Mouse (Mus musculus): ENCODE measurements at regions not wholly inside any gene's neighbourhood (a gene's known extent, or its start where the extent isn't known, plus 50 kb on each side); places are given as distances from the start of the nearest gene placed in this dataset.

DNA sequence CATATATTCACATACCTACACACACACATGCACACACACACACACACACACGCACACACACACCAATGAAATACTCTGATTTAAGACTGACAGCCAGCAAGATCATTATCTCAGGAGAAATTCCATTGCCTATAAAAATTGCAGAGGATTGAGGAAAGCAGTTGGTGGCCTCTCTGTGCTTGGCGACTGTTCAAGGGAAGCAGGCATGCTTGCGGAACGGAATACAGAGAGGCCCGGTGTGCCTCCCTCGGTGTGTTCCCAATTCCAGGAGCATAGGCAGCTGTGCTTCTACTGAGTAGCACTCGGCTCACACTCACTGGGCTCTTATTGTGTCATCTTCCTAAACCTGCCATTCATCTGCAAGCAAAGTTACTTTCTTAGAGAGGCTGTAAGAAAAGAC lies 310.3 kb upstream of the Mki67 start:
- TF ChIP-seq CTCF (IDR thresholded peaks at IDR 0.05; ENCODE audit: borderline replicate concordance, insufficient read depth, low read length) (no peak), POLR2A (IDR thresholded peaks at IDR 0.05; ENCODE audit: low read depth, low read length) (no peak)
- Histone ChIP-seq H3K4me1 (ENCODE audit: control insufficient read depth, insufficient read depth, low read length) (no peaks in the 10 kb centered on the region), H3K4me3 (ENCODE audit: insufficient read depth, low read length) (no peak overlapping the region), H3K27ac (ENCODE audit: insufficient read depth, low read length) (no peak overlapping the region)

DNA sequence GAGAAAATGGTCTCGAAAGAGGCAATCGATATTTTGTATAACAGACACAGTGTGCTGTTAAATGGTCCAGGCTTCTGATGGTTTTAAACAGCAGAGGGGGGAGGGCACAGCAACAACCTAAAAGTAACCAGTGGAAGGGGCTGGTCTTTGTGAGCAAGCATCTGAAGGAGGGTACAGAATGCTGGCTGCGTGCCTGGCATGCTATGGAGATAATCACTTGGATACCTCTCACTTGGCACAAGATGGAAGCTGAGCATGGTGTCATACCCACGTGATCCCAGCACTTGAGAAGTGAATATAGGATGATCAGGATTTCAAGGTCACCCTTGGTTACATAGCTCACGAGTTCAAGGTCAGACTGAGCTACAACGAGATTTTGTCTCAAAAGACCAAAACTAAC lies 315.9 kb upstream of the Mki67 start:
- Histone ChIP-seq H3K27ac (ENCODE audit: insufficient read depth, low read length) (no peak overlapping the region), H3K4me3 (ENCODE audit: insufficient read depth, low read length) (no peak overlapping the region), H3K4me1 (ENCODE audit: control insufficient read depth, insufficient read depth, low read length) (no peaks in the 10 kb centered on the region)
- TF ChIP-seq CTCF (IDR thresholded peaks at IDR 0.05; ENCODE audit: borderline replicate concordance, insufficient read depth, low read length), result no peak
- no peak for TF ChIP-seq POLR2A (IDR thresholded peaks at IDR 0.05; ENCODE audit: low read depth, low read length)

DNA sequence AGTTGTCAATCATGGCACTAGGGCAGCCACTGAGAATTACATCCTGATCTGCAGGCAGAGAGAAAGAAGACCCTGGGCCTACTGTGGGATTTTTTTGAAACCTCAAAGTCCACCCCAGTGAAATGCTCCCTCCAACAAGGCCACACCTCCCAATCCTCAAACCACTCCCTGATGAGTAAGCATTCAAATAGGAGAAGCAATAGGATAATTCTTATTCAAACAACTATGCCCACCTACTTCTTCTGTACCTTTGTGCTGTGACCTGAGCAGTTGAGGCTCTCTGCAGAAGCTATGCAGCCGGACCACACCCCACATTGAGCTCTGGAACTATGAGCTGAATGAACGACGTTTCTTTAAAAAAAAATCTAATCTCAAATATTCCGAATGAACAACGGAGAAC lies 317.4 kb upstream of the Mki67 start:
- H3K4me1 ChIP-seq (ENCODE audit: control insufficient read depth, insufficient read depth, low read length), result no peaks in the 10 kb centered on the region
- TF ChIP-seq POLR2A (IDR thresholded peaks at IDR 0.05; ENCODE audit: low read depth, low read length) (no peak), CTCF (IDR thresholded peaks at IDR 0.05; ENCODE audit: borderline replicate concordance, insufficient read depth, low read length) (no peak)
- H3K4me3 ChIP-seq (ENCODE audit: insufficient read depth, low read length), result no peak overlapping the region
- no peak overlapping the region for H3K27ac ChIP-seq (ENCODE audit: insufficient read depth, low read length)

DNA sequence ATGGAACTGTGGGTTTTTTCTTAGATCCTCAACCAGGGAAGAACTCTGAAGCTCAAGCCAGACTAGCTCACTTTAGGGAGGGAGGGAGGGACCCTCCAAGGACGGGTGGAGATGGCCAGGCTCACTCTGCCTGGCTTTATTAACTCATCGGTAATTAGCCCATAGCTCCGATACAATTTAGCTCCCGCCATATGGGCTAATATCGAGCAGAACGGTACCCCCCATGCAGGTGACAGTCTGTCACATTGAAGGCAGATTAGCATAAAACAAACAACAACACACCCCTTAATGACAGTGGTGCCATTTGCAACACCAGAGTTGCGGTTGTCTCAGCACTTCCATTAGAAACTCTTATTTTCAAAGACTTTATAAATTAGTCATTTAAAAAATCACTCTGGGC lies 319.6 kb upstream of the Mki67 start:
- no peak for TF ChIP-seq POLR2A (IDR thresholded peaks at IDR 0.05; ENCODE audit: low read depth, low read length)
- no peak for TF ChIP-seq CTCF (IDR thresholded peaks at IDR 0.05; ENCODE audit: borderline replicate concordance, insufficient read depth, low read length)
- Histone ChIP-seq H3K4me1 (ENCODE audit: control insufficient read depth, insufficient read depth, low read length) (no peaks in the 10 kb centered on the region), H3K4me3 (ENCODE audit: insufficient read depth, low read length) (no peak overlapping the region), H3K27ac (ENCODE audit: insufficient read depth, low read length) (no peak overlapping the region)

DNA sequence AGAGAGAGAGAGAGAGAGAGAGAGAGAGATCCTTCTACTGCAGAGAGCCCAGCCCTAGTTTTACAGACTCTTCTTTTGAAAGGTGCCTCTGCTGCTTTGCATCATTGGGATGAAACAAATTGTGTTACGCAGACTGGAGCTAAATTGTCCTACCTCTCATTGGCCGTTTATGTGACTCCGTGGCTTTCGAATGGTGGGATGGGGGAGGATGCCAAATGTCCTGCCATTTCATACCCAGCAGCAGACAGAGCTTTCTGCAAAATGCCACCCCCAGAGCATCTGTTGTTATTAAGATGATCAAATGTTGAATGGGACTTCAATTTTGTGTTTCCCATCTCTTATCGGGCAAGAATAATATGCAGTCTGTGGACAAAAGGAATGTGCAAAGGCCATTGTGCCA lies 321.9 kb upstream of the Mki67 start:
- no peak overlapping the region for H3K4me3 ChIP-seq (ENCODE audit: insufficient read depth, low read length)
- no peaks in the 10 kb centered on the region for H3K4me1 ChIP-seq (ENCODE audit: control insufficient read depth, insufficient read depth, low read length)
- H3K27ac ChIP-seq (ENCODE audit: insufficient read depth, low read length), result no peak overlapping the region
- TF ChIP-seq POLR2A (IDR thresholded peaks at IDR 0.05; ENCODE audit: low read depth, low read length), result no peak
- TF ChIP-seq CTCF (IDR thresholded peaks at IDR 0.05; ENCODE audit: borderline replicate concordance, insufficient read depth, low read length), result no peak

DNA sequence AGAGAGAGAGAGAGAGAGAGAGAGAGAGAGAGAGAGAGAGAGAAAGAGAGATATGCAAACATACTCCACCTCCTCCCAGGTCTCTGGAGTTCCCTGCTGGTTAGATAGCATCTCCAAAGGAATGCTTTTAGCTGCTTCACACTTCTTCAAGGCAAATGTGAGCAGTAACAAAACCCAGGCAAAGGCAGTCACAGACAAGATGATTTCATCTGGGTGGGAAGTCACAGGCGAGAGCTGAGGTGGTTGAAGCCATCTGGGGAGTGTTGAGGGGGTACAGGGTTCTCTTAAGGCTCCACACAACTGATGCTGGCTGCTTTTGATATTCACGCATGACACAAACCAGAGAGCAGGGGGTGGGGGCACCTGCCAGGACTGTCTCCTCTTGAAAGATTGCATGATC lies 322.7 kb upstream of the Mki67 start:
- H3K4me1 ChIP-seq (ENCODE audit: control insufficient read depth, insufficient read depth, low read length), result no peaks in the 10 kb centered on the region
- H3K27ac ChIP-seq (ENCODE audit: insufficient read depth, low read length), result no peak overlapping the region
- TF ChIP-seq CTCF (IDR thresholded peaks at IDR 0.05; ENCODE audit: borderline replicate concordance, insufficient read depth, low read length) (no peak), POLR2A (IDR thresholded peaks at IDR 0.05; ENCODE audit: low read depth, low read length) (no peak)
- H3K4me3 ChIP-seq (ENCODE audit: insufficient read depth, low read length), result no peak overlapping the region

DNA sequence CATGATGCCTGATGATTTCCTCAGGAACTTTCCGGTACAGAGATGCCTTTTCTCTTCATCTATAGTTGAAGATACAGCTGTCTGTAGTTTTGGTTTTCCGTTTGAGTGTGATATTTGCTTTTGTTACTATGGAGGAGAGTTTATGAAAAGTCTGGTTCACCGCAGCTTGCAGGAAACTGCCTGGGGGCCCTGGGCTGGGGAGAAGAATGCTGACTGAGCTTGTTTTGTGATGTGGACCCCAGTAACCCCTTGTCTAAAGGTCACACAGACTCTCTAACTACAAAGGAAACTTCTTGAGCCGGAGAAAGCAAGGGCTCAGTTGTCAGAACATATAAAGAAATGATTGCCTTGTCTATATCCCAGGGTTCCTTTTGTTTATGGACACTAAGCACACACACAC lies 325.8 kb upstream of the Mki67 start:
- H3K4me3 ChIP-seq (ENCODE audit: insufficient read depth, low read length), result no peak overlapping the region
- no peak overlapping the region for H3K27ac ChIP-seq (ENCODE audit: insufficient read depth, low read length)
- H3K4me1 ChIP-seq (ENCODE audit: control insufficient read depth, insufficient read depth, low read length), result no peaks in the 10 kb centered on the region; the same call in 1 of the 2 replicates
- no peak for TF ChIP-seq CTCF (IDR thresholded peaks at IDR 0.05; ENCODE audit: borderline replicate concordance, insufficient read depth, low read length)
- TF ChIP-seq POLR2A (IDR thresholded peaks at IDR 0.05; ENCODE audit: low read depth, low read length), result no peak

DNA sequence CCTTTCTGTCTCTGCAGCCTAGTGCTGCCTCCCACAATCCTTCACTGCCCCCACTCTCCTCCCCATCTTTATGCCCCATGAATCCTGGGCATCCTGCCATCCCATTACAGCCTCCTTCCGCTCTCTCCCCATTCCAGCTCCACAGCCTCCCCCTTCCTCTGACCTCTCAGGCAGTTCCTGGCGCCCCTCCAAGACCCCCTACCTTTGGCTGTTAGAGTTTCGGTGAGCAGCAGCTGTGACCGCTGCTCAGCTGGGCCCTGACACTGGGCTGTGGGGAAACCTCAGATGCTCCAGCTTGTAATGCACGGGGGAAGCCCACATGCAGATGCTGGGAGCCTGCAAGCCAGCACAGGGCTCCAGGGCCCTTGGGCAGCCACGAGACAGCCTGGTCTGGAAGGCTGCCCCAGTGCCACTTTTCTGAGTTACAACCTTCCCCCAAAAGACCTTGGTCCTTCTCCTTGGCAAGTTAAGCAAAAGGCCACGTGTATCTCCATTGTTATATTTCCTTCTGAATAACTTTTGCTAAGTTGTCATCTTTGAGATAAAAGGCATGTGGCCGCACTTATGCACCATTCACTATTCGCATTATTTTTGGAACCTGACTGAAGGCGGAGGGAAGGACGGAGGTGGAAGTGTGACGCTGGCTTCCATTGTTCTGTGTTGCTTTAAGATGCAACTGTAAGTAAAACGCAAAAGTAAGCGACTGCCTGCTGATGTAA lies 330.6 kb upstream of the Mki67 start:
- H3K4me3 ChIP-seq (ENCODE audit: insufficient read depth, low read length), result no peak overlapping the region
- no peak overlapping the region for H3K27ac ChIP-seq (ENCODE audit: insufficient read depth, low read length)
- peaks cover 2% of the 10 kb centered on the region; the same call in 1 of the 2 replicates for H3K4me1 ChIP-seq (ENCODE audit: control insufficient read depth, insufficient read depth, low read length)
- TF ChIP-seq POLR2A (IDR thresholded peaks at IDR 0.05; ENCODE audit: low read depth, low read length) (no peak), CTCF (IDR thresholded peaks at IDR 0.05; ENCODE audit: borderline replicate concordance, insufficient read depth, low read length) (no peak)

DNA sequence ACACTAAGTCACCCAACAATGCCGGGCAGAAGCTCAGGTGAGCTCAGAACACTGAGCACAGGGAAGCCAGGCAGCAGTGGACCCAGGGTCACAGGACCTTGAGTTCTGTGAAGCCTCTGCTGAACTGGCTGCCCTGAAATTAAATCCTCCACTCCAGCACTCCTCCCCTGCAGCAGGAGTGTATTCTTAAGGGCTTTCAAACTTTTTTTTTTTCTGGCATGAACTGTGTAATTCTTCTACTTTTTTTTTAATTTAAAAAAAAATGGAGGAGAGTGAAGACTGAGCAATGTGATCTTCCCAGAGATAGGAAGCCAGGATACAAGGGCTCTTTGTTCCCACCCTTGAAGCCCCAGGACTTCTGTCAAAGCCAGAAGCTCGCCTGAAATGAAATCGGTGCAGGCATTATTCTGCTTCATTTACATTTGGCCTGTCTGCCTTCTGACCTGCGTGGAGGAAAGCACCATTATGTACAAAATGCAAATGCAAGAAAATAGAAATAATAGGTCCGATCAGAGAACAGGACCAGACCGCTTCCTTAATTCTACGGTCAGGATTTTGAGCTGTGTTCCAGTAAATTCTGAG lies 331.3 kb upstream of the Mki67 start:
- no peak overlapping the region for H3K27ac ChIP-seq (ENCODE audit: insufficient read depth, low read length)
- peaks cover 2% of the 10 kb centered on the region; the same call in 1 of the 2 replicates for H3K4me1 ChIP-seq (ENCODE audit: control insufficient read depth, insufficient read depth, low read length)
- TF ChIP-seq POLR2A (IDR thresholded peaks at IDR 0.05; ENCODE audit: low read depth, low read length), result no peak
- TF ChIP-seq CTCF (IDR thresholded peaks at IDR 0.05; ENCODE audit: borderline replicate concordance, insufficient read depth, low read length), result no peak
- no peak overlapping the region for H3K4me3 ChIP-seq (ENCODE audit: insufficient read depth, low read length)

DNA sequence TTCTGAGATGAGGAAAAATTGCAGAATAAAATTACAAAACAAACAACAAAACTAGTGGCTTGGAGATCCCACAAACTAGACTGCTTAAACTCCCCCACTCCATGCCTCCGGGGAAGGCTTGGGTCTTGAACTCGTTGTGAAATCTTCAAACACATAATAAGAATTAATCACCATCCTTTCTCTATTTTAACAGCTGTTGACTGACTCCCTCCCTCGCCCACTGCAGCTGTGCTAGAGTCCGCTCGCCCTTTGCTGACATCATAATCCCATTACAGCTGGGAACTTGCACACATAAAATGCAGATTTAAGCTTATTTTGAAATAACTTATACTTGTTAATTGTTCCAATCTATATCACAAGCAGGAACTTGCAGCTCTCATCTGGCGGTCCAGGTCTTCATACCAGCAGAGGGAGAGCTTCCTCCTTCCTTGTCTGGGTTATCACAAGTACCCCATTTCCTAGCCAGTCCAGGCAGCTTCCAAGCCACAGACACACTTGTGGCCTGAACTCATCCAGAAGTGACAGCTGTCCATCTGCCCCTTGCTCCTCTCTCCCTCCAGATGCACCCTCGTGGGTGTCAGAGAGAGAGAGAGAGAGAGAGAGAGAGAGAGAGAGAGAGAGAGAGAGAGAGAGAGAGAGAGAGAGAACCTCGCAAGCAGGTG lies 332.9 kb upstream of the Mki67 start:
- H3K27ac ChIP-seq (ENCODE audit: insufficient read depth, low read length), result no peak overlapping the region
- no peak overlapping the region for H3K4me3 ChIP-seq (ENCODE audit: insufficient read depth, low read length)
- peaks cover 2% of the 10 kb centered on the region; the same call in 1 of the 2 replicates for H3K4me1 ChIP-seq (ENCODE audit: control insufficient read depth, insufficient read depth, low read length)
- TF ChIP-seq CTCF (IDR thresholded peaks at IDR 0.05; ENCODE audit: borderline replicate concordance, insufficient read depth, low read length) (no peak), POLR2A (IDR thresholded peaks at IDR 0.05; ENCODE audit: low read depth, low read length) (no peak)

All from embryonic fibroblast, embryonic 13.5 days (primary cell).